Mouse (Mus musculus) liver, adult 2 months (tissue): ENCODE results near the gene Dppa4.

ENCODE experiments used
- CTCF ChIP-seq: fragments of 200-500 bp; IDR thresholded peaks from 2 replicates; pipeline ENCODE4 v1.5.1; 2011; ENCODE audit warnings: low read depth, low read length, control low read depth
- POLR2A ChIP-seq: fragments of 200-500 bp; IDR thresholded peaks from 2 replicates; pipeline ENCODE4 v1.6.1; 2011; ENCODE audit warnings: low read length, control low read depth; ENCODE audit not compliant: insufficient read depth; ENCODE audit errors: extremely low read depth

DNA sequence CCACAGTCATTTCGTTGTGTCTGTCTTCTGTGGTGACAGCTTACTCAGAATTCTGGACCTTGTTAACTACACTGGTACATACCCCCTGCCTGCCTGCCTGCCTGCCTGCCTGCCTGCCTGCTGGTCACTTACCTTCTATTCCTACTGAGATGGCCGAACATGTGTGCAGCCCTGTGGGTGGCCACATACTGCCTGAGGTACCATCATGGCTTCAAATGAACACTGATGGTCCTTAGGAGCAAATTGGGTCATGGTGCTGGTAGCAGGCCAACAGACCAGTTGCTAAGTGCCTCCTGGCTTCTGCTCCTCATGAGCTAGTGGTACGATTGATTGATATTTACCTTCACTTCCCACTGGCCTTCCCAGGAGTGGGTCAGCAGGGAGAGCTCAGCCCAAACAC lies 48.3 kb downstream of the Dppa4 start:
- TF ChIP-seq CTCF, result no peak
- TF ChIP-seq POLR2A, result no peak
